Mouse (Mus musculus) hindbrain, embryonic 12.5 days (tissue): ENCODE data around the gene Ubash3b. TPM values are rescaled to one million over a fixed set of nuclear protein-coding genes. Genes with fewer than 3 reads are reported as not detected.

Experiments used
- ATAC-seq: fragments of 200-750 bp; cut with Nextera tagmentation; 2 replicates; pipeline ENCODE4 v1.8.0; 2017; ENCODE audit warnings: moderate TSS enrichment; ENCODE audit not compliant: low FRiP score
- H3K27ac ChIP-seq: fragments of 300-500 bp; sonication (generic); 2 replicates; pipeline ENCODE4 v1.5.1; 2016; ENCODE audit warnings: mild to moderate bottlenecking
- H3K27me3 ChIP-seq: fragments of 300-500 bp; sonication (generic); 2 replicates; pipeline ENCODE4 v1.6.1; 2016; ENCODE audit warnings: mild to moderate bottlenecking
- H3K36me3 ChIP-seq: fragments of 300-500 bp; sonication (generic); 2 replicates; pipeline ENCODE4 v1.6.1; 2016; ENCODE audit warnings: mild to moderate bottlenecking
- H3K4me1 ChIP-seq: fragments of 300-500 bp; sonication (generic); 2 replicates; pipeline ENCODE4 v1.6.1; 2016
- H3K4me2 ChIP-seq: fragments of 300-500 bp; sonication (generic); replicated peaks from 2 replicates; pipeline ENCODE4 v1.6.1; 2016; ENCODE audit warnings: mild to moderate bottlenecking
- H3K4me3 ChIP-seq: fragments of 300-500 bp; sonication (generic); 2 replicates; pipeline ENCODE4 v1.5.1; 2016; ENCODE audit warnings: mild to moderate bottlenecking
- H3K9ac ChIP-seq: fragments of 300-500 bp; sonication (generic); 2 replicates; pipeline ENCODE4 v1.6.1; 2016; ENCODE audit warnings: mild to moderate bottlenecking, moderate library complexity
- H3K9me3 ChIP-seq: fragments of 300-500 bp; sonication (generic); replicated peaks from 2 replicates; pipeline ENCODE4 v1.6.1; 2016; ENCODE audit warnings: mild to moderate bottlenecking
- WGBS: fragments of 180-500 bp; shearing (Covaris S2); methylation state at CpG from one replicate; pipeline ENCODE4 v1.1.7; 2016; 5-methylcytosine and 5-hydroxymethylcytosine counted together
- polyA plus RNA-seq: library from polyadenylated mRNA; unstranded; fragments of >200 nt; fragmentation: Nextera tagmentation; extraction: Ambion mirVana; gene quantifications from 2 replicates; pipeline ENCODE4 v1.2.1, GENCODE M21; 2016

The Ubash3b gene
- polyA plus RNA-seq, 1 experiment from 2014 or later: 14.6 TPM

DNA sequence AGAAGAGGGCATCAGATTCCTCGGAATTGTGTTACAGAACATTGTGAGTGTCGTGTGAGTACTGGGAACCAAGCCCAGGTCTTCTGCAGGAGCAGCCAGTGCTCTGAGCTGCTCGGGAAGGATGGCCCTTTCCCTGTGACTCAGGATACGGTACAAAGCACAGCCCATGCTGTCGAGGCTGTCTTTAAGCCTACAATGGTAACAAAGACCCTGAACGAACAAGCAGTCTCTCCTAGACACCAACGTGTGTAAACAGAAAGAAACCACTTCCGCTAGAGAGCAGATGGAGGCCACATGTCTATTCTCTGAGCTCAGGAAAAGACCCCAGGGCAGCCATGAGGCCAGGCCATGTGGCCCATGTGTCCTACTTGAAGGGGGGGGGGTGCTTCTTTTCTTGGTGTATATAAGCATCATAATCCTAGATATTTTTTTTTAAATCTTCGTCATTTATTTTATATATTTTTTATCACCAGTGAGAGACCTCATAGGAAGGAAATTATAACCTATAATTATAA lies 123.3 kb downstream of the Ubash3b start:
- Histone ChIP-seq H3K4me1 (peaks cover 14% of the 10 kb centered on the region), H3K9me3 (no peaks in the 10 kb centered on the region), H3K4me3 (no peak overlapping the region), H3K9ac (no peak overlapping the region), H3K27me3 (no peaks in the 10 kb centered on the region), H3K27ac (no peak overlapping the region), H3K4me2 (no peak overlapping the region), H3K36me3 (no peaks in the 10 kb centered on the region)
- WGBS: 59% methylated on average over 9 of the region's 9 CpGs
- ATAC-seq: no peak

DNA sequence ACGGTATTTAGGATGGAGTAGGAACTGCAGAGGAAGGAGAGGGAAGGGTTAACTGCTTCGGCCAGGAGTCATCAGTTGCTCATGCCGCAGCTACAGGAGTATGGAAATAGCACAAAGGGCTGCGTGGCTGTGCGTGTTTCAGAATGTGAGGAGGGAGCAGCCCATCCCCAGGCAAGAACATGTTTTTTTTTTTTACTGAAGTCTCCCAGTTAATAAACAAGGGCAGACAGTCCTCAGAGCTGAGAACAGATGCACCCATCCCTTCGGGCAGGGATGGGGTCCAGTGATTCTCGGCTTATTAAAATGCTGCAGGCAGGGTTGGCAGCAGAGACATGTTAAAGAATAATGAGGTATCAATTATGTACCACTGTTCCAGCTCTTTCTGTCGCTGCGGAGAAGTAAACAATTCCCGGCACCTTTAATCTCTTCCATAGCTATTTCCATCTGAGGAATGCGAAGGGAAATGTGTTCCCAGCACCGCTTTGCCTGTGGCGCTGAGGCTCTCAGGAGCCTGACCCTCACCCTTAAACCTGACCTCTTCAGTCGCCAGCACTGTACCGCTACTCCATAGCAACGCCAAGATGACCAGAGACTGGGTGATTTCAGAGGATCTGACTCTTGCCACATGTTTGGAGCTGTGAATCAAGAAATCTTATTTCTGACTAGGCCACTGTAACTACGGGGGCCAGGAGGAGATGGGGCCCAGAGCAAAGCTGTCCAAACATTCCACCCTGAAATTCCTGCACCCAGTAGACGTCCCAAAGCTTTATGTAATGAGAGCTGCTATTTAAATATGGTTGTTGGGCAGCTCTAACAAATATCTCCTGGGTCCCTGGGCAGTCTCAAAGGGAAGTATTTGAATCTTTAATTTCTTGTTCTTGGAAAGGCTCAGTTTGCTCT lies 129.7 kb downstream of the Ubash3b start:
- Histone ChIP-seq H3K4me3 (no peak overlapping the region), H3K27ac (peak overlapping the region; percentile 71), H3K9me3 (no peaks in the 10 kb centered on the region), H3K27me3 (no peaks in the 10 kb centered on the region), H3K4me1 (peaks cover 14% of the 10 kb centered on the region), H3K4me2 (0 out of 2 replicates have a peak overlapping the region, but pooled peaks have one; percentile 22), H3K9ac (0 out of 2 replicates have a peak overlapping the region, but pooled peaks have one; percentile 18), H3K36me3 (0 out of 2 replicates have a peak, but pooled peaks cover 4% of the 10 kb centered on the region)
- WGBS: 38% methylated on average over 18 of the region's 18 CpGs
- ATAC-seq: peak; percentile 55

DNA sequence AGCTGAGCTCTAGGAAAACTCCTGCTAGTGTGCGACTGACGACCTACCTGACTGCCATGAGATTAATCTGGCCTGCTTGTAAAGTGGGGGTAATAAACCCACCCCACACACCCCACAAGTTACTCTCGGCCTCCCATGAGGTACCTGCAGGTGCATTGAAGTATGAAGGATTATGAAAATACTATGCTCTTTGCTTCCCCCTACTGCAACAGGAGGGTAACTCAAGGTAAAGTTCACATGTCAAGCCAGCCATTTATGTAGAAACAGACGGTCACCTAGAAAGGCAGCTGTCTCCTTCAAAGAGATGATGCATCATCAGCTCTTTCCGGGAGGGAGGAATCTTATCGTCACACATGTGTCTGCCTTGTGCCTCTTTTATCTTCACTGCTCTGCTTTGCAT lies 131.7 kb downstream of the Ubash3b start:
- Histone ChIP-seq H3K27me3 (no peaks in the 10 kb centered on the region), H3K27ac (no peak overlapping the region), H3K9me3 (no peaks in the 10 kb centered on the region), H3K36me3 (peaks cover 4% of the 10 kb centered on the region; the same call in 1 of the 2 replicates), H3K9ac (no peak overlapping the region), H3K4me1 (peaks cover 14% of the 10 kb centered on the region), H3K4me2 (no peak overlapping the region), H3K4me3 (no peak overlapping the region)
- WGBS: 85% methylated on average over 6 of the region's 6 CpGs
- no peak for ATAC-seq

DNA sequence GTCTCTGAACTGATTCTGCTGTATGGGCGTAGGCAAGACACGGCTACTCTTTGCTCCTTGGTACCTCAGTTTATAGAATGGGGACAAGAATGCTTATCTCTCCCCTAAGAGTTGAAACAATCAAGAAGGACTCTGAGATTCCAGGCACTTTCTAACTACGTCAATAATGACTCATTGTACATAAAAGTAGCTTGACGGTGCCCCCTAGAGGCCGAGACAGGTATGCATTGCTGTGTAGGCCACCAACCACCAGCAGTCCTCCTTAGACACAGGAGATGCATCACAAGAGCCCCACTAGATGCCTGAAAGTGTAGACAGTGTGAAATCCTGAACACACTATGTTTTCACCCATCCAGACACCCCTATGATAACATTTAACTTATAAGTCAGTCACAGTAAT lies 133.0 kb downstream of the Ubash3b start:
- Histone ChIP-seq H3K36me3 (peaks cover 4% of the 10 kb centered on the region; the same call in 1 of the 2 replicates), H3K4me3 (no peak overlapping the region), H3K4me1 (0 out of 2 replicates have a peak, but pooled peaks cover 3% of the 10 kb centered on the region), H3K4me2 (no peak overlapping the region), H3K27ac (no peak overlapping the region), H3K9ac (no peak overlapping the region), H3K9me3 (no peaks in the 10 kb centered on the region), H3K27me3 (no peaks in the 10 kb centered on the region)
- WGBS: 43% methylated on average over 5 of the region's 5 CpGs
- no peak for ATAC-seq

DNA sequence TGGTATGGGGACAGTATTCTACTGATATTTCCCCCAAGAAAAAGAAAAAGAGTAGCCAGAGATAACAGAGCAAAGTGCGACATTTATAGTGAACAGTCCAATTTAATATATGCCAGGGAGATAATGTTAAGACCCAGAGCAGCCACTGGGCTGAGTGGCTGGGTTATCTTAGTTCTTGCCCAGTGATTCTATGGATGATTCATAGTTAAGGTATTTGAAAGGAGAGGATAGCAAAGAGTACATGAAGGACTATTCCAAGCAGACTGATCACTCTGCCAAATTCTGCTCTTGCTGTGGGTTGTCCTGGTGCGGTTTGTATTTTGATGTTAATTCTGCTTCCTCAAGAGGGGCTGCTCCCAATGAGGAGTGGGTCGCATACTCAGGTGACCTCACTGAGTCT lies 139.8 kb downstream of the Ubash3b start:
- no peak for ATAC-seq
- Histone ChIP-seq H3K9ac (no peak overlapping the region), H3K4me3 (no peak overlapping the region), H3K36me3 (no peaks in the 10 kb centered on the region; the same call in 1 of the 2 replicates), H3K9me3 (no peaks in the 10 kb centered on the region), H3K4me1 (no peaks in the 10 kb centered on the region), H3K27ac (no peak overlapping the region), H3K27me3 (no peaks in the 10 kb centered on the region), H3K4me2 (no peak overlapping the region)
- 71% methylated on average over 3 of the region's 3 CpGs for WGBS

DNA sequence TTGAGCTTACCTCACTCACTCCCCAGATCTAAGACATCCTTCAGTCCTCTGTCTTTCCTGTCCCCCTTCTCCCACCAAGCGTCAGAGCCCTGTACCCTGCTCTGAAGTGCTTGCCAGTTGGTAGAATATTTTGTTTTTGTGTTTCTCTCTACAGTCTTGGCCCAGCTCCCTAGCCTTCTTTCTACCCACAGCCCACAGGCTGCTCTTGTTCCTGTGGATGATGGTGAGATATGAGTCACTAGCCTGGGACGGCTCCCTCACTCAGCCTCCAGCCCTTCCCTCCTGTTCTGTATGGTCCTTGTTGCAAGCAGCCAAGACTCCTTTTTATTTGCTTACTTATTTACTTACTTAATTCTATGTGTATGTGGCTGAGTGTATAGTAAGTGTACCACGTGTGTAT lies 141.0 kb downstream of the Ubash3b start:
- H3K36me3 ChIP-seq: no peaks in the 10 kb centered on the region; the same call in 1 of the 2 replicates
- ATAC-seq: no peak

DNA sequence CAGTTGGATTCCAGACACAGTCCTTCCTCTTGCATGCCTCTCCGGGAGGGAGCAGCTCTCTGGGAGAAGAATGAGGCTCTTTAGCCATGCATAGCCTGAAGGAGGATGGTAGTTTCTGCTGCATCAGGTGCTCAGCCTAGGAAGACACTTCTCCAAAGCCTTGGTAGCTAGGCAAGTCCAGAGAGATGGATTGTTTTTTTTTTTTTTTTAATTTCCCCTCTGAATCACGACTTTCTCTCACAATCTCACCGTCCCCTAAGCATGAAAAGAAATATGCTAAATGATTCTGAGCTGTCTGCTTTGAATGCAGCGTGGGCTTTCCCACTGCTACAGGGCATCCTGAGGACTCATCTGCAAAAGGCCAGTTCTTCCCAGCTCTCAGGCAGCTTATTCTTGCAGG lies 147.0 kb downstream of the Ubash3b start:
- WGBS: 24% methylated on average over 4 of the region's 4 CpGs
- Histone ChIP-seq H3K4me1 (peaks cover 34% of the 10 kb centered on the region), H3K27ac (peak overlapping the region; percentile 62)

More for the DNA sequence above, 141.0 kb downstream of the Ubash3b start:
- Histone ChIP-seq H3K27me3 (no peaks in the 10 kb centered on the region), H3K4me2 (no peak overlapping the region), H3K9ac (no peak overlapping the region), H3K9me3 (no peaks in the 10 kb centered on the region), H3K4me1 (no peaks in the 10 kb centered on the region), H3K4me3 (no peak overlapping the region), H3K27ac (no peak overlapping the region)
- 95% methylated on average over 3 of the region's 3 CpGs for WGBS

DNA sequence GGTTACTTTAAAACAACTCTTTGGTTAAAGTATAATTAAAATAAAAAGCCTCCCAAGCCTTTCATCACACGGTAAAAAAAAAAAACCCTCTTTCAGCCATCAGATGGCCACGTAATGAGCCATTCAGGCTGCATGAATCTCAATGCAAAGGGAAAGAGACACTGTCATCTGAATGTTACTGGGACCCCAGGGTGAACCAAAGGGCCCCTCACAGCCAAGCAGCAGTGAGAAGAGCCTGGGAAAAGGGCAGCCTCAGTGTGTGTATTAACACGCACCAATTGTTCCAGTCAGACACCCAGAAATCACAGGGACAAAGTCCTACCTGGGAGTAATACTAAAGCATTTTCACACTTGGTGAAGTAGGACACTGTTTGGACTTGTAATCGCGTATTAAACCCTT lies 149.0 kb downstream of the Ubash3b start:
- Histone ChIP-seq H3K9ac (no peak overlapping the region), H3K4me3 (no peak overlapping the region), H3K4me1 (peaks cover 34% of the 10 kb centered on the region), H3K27me3 (no peaks in the 10 kb centered on the region), H3K9me3 (no peaks in the 10 kb centered on the region), H3K4me2 (no peak overlapping the region), H3K27ac (peak overlapping the region; percentile 86), H3K36me3 (no peaks in the 10 kb centered on the region)
- peak; percentile 69 for ATAC-seq
- WGBS: 51% methylated on average over 5 of the region's 5 CpGs

More for the DNA sequence above, 147.0 kb downstream of the Ubash3b start:
- no peak overlapping the region for H3K4me3 ChIP-seq
- no peak overlapping the region for H3K4me2 ChIP-seq
- no peaks in the 10 kb centered on the region for H3K36me3 ChIP-seq
- no peak for ATAC-seq
- H3K27me3 ChIP-seq: no peaks in the 10 kb centered on the region
- H3K9ac ChIP-seq: no peak overlapping the region
- H3K9me3 ChIP-seq: no peaks in the 10 kb centered on the region

DNA sequence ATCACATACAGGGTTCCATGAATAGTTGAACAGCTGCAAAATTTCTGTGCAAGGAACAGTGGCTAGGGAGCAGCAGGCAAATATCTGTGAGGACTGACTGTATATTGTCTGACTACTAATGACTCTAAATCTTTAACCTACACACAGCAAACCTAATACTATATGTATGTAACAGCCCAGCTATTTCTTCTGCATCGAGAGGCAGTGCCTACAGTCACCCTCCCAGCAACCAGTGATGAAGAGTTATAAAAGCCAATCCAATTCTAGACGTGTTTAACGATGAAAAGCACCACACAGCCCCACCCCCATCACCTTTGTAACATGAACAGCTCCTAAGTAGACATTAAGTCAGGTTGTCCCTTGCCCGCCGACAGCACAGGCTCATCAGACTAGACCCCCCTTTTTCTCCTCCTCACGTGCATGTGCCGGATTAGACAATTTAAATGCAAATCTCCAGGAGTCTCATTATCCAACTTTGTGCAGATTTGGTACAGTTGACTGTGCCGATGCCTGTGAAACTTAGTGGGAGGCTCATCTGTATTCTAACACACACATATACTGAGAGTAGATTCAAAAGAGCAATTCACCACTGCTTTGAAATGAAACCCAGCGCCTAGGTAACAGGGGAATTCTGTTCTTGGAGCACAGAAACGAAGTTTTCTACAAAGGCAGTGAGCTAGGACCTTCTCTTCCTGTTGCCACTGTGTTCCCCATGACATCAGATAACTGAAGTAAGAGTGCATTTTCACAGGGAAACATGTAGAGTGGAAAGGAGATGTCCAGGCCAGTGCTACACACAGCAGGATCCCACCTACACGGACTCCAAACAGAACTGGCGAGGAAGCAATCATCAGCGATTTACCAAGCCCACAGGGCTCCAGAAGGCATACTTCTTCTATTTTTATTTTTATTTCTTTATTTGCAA lies 149.7 kb downstream of the Ubash3b start:
- H3K27me3 ChIP-seq: no peaks in the 10 kb centered on the region
- H3K4me1 ChIP-seq: peaks cover 34% of the 10 kb centered on the region
- H3K36me3 ChIP-seq: no peaks in the 10 kb centered on the region
- H3K4me2 ChIP-seq: peak overlapping the region; percentile 6; the same call in 1 of the 2 replicates
- no peak overlapping the region for H3K4me3 ChIP-seq
- H3K9ac ChIP-seq: no peak overlapping the region
- H3K27ac ChIP-seq: peak overlapping the region; percentile 86
- no peaks in the 10 kb centered on the region for H3K9me3 ChIP-seq
- peak; percentile 90 for ATAC-seq
- WGBS: 34% methylated on average over 13 of the region's 13 CpGs

DNA sequence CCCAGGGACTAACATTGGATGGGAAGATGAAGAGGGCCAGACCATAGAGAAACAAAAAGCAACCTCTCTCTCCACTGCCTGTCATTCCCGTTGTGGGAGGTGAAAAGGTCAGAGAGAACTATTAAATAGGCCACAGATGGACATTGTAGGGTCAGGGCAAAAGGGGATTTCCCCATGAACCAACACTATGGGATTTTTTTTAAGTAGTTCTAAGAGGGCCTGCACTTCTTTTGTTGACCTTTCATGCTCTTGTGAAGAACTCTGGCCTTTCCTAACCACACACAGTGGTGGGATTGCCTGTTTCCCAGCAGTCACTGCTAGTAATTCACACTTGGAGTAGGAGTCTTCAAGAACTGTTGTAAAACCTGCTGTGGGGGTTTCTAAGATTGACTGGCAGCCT lies 153.7 kb downstream of the Ubash3b start:
- WGBS: 8% methylated on average over 1 of the region's 1 CpGs
- Histone ChIP-seq H3K27me3 (no peaks in the 10 kb centered on the region), H3K9me3 (no peaks in the 10 kb centered on the region), H3K4me2 (no peak overlapping the region), H3K36me3 (no peaks in the 10 kb centered on the region), H3K4me3 (no peak overlapping the region), H3K4me1 (peaks cover 19% of the 10 kb centered on the region), H3K9ac (no peak overlapping the region), H3K27ac (no peak overlapping the region)
- no peak for ATAC-seq

DNA sequence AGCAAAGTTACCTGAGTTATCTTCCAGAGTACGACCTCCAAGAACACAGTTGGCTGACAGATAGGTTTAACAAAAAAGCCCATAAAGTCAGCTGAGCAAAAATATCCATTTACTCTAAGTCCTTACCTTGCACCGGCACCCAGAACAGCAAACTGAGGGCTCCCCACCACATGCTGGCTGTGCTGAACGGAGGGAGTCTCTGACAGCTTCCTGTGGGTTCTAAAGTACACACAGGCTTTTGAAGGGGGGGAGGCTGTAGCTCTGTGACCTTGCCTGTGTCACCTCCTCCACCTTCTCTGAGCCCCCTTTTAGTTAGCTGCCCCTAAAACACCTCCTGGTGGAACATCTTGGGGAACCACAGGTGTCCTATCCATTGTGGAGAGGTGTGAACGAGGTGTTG lies 157.1 kb downstream of the Ubash3b start, which contains the start of gene Crtam:
Crtam (minus strand) TSS at position 214 of the 400 bp plus-strand sequence.
- Histone ChIP-seq H3K4me2 (no peak within 1 kb of the TSS), H3K9me3 (no peaks in the 10 kb centered on the region), H3K36me3 (no peaks in the 10 kb centered on the region), H3K9ac (no peak within 1 kb of the TSS), H3K27me3 (no peaks in the 10 kb centered on the region), H3K4me1 (no peaks in the 10 kb centered on the region), H3K4me3 (no peak within 1 kb of the TSS), H3K27ac (no peak within 1 kb of the TSS)
- WGBS: 67% methylated on average over 4 of the region's 4 CpGs
- ATAC-seq: no peak
